Mouse (Mus musculus) heart, embryonic 16.5 days (tissue): ENCODE measurements at regions not wholly inside any gene's neighbourhood (a gene's known extent, or its start where the extent isn't known, plus 50 kb on each side); places are given as distances from the start of the nearest gene placed in this dataset.

ENCODE experiments used
- ATAC-seq: fragments of 200-750 bp; cut with Nextera tagmentation; replicated peaks from 2 replicates; pipeline ENCODE4 v1.8.0; 2017; ENCODE audit warnings: moderate number of reproducible peaks; ENCODE audit not compliant: insufficient read depth, low FRiP score; ENCODE audit errors: extremely low read depth
- H3K27ac ChIP-seq: fragments of 300-500 bp; sonication (generic); 2 replicates; pipeline ENCODE4 v1.5.1; 2014; ENCODE audit warnings: mild to moderate bottlenecking, low read length, control low read depth, moderate library complexity
- H3K27me3 ChIP-seq: fragments of 300-500 bp; sonication (generic); 2 replicates; pipeline ENCODE4 v1.6.1; 2014; ENCODE audit warnings: low read length, mixed read lengths; ENCODE audit not compliant: control insufficient read depth, insufficient read depth
- H3K36me3 ChIP-seq: fragments of 300-500 bp; sonication (generic); 2 replicates; pipeline ENCODE4 v1.6.1; 2014; ENCODE audit not compliant: control insufficient read depth, insufficient read depth
- H3K4me1 ChIP-seq: fragments of 300-500 bp; sonication (generic); 2 replicates; pipeline ENCODE4 v1.6.1; 2014; ENCODE audit warnings: low read length, mixed read lengths; ENCODE audit not compliant: control insufficient read depth, insufficient read depth
- H3K4me2 ChIP-seq: fragments of 300-500 bp; sonication (generic); 2 replicates; pipeline ENCODE4 v1.6.1; 2014; ENCODE audit warnings: low read depth, mild to moderate bottlenecking, control low read depth, low read length
- H3K4me3 ChIP-seq: fragments of 300-500 bp; sonication (generic); 2 replicates; pipeline ENCODE4 v1.5.1; 2014; ENCODE audit warnings: mild to moderate bottlenecking, control low read depth, low read length
- H3K9ac ChIP-seq: fragments of 300-500 bp; sonication (generic); 2 replicates; pipeline ENCODE4 v1.6.1; 2014; ENCODE audit warnings: low read length, control low read depth
- H3K9me3 ChIP-seq: fragments of 300-500 bp; sonication (generic); replicated peaks from 2 replicates; pipeline ENCODE4 v1.6.1; 2016; ENCODE audit warnings: low read length; ENCODE audit not compliant: control insufficient read depth
- WGBS: fragments of 180-500 bp; shearing (Covaris S2); extraction: QIAGEN DNeasy Blood & Tissue Kit; methylation state at CpG from one replicate; pipeline ENCODE4 v1.1.7; 2014; 5-methylcytosine and 5-hydroxymethylcytosine counted together

DNA sequence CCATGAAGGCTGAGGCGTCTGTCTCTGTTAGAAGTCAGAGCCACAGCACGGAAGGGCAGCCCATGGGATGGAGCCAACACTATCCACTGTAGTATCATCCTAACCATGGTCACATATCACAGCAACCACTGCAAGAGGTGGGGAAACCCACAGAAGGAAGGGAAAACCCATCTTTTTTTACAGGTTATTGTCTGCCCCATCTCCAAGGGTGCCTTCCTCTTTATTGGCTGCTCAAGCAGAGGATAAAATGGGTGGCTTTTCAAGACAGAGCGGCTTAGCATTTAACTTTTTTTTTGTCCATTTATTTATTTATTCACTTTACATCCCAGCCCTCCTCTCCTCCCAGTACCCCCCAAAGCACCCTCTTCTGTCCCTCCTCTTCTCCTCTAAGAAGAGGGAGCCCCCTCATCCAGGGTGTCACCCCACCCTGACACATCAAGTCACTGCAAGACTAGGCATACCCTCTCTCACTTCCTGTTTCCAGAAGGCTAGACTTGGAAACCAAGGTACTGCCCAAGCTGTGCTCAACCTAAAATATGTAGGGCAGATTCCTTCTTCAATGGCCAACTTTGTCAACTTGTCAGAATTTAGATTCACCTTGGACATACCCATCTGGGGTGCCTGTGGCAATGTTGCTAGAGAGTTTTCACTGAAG, 51.1 kb upstream of the Egr2 start:
- H3K27me3 ChIP-seq = no peaks in the 10 kb centered on the region
- H3K9me3 ChIP-seq = peaks cover 5% of the 10 kb centered on the region; the same call in 1 of the 2 replicates
- H3K4me1 ChIP-seq = no peaks in the 10 kb centered on the region
- no peak overlapping the region for H3K4me2 ChIP-seq
- H3K36me3 ChIP-seq = no peaks in the 10 kb centered on the region
- no peak overlapping the region for H3K27ac ChIP-seq
- no peak overlapping the region for H3K4me3 ChIP-seq
- H3K9ac ChIP-seq = no peak overlapping the region
- ATAC-seq = no peak
- 82% methylated on average over 3 of the region's 3 CpGs for WGBS
